Mouse (Mus musculus): ENCODE results near the gene Cnbp. TPM values are rescaled to one million over a fixed set of nuclear protein-coding genes. Genes with fewer than 3 reads are reported as not detected.

Cnbp gene
- polyA plus RNA-seq, 1 experiment, result 182 TPM

- TF ChIP-seq GATA1 (IDR thresholded peaks at IDR 0.05; ENCODE audit: low read length), result no peak
Observed at GRCm38 (mm10) chr6:87797321-87797720, 53.6 kb downstream of the Cnbp start.

GRCm38 (mm10) chr6:87796251-87796880 lies 54.5 kb downstream of the Cnbp start:
- no peak for TF ChIP-seq GATA1 (IDR thresholded peaks at IDR 0.05; ENCODE audit: low read length)

- no peak for TF ChIP-seq GATA1 (IDR thresholded peaks at IDR 0.05; ENCODE audit: low read length)
Observed at GRCm38 (mm10) chr6:87795385-87796150, 55.3 kb downstream of the Cnbp start.

GRCm38 (mm10) chr6:87793821-87794510 lies 56.9 kb downstream of the Cnbp start:
- no peak for TF ChIP-seq GATA1 (IDR thresholded peaks at IDR 0.05; ENCODE audit: low read length)

Other genes starting within 250 kb of the Cnbp start
- gene Aplf, start 178.9 kb downstream of the Cnbp start, polyA plus RNA-seq (2012), result 13.9 and 15.1 TPM in 2 replicates
- gene Efcc1, start 120.2 kb downstream of the Cnbp start, polyA plus RNA-seq (2012), result 0.02 TPM in 1 of 2 replicates, not detected in the other
- gene Gp9, start 73.0 kb downstream of the Cnbp start, polyA plus RNA-seq (2012), result 0.50 and 0.90 TPM in 2 replicates
- 16.4 and 40.9 TPM in 2 replicates for gene Rab43, start 38.9 kb downstream of the Cnbp start, polyA plus RNA-seq (2012)
- 11.0 and 20.9 TPM in 2 replicates for gene Gm45140, start 15.3 kb downstream of the Cnbp start, polyA plus RNA-seq (2012)
- gene Isy1, start 12.3 kb downstream of the Cnbp start, polyA plus RNA-seq (2012), result 39.8 and 51.1 TPM in 2 replicates
- gene Copg1, start 36.7 kb upstream of the Cnbp start, polyA plus RNA-seq (2012), result 24.3 and 50.8 TPM in 2 replicates
- 21.1 and 28.9 TPM in 2 replicates for gene Hmces, start 62.8 kb upstream of the Cnbp start, polyA plus RNA-seq (2012)
- not detected in 2 replicates for gene H1fx, start 130.5 kb upstream of the Cnbp start, polyA plus RNA-seq (2012)
- 99.5 and 147 TPM in 2 replicates for gene Rab7, start 194.2 kb upstream of the Cnbp start, polyA plus RNA-seq (2012)
- 39.1 and 45.3 TPM in 2 replicates for gene Rpn1, start 233.4 kb upstream of the Cnbp start, polyA plus RNA-seq (2012)